Mouse (Mus musculus): ENCODE data around the gene Utp14b.

DNA sequence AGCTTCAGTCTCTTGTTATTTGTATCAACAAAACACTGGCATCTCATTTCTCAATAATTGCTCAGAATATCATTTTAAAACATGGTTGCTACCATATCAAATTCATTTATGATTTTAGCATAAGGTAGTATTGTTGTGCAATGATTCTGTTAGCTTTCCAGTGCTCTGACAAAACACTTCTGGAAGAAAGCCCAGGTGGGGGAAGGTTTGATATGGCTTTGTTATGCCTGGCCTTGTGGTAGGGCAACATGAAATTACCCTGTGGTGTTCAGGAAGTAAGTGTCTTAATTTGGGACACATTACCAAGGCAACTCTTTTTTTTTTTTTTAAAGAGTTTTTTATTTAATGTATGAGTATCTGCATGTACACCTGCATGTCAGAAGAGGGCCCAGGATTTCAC is 52.2 kb downstream of the Utp14b start:
- TF ChIP-seq CTCF (IDR thresholded peaks at IDR 0.05; ENCODE audit: low read depth, low read length), result no peak
- TF ChIP-seq POLR2A (IDR thresholded peaks at IDR 0.05; ENCODE audit: borderline replicate concordance, low read depth, low read length), result no peak

Measured in bone marrow macrophage, adult 2 months (primary cell).